Mouse (Mus musculus): Measurements from ENCODE around the gene Hsd3b7. TPM values are rescaled to one million over a fixed set of nuclear protein-coding genes. Genes with fewer than 3 reads are reported as not detected.
"Not testable (repeated sequence)": the region's sequence is repeated elsewhere in the genome, so short reads cannot be mapped to it uniquely, and the experiment has no call there.

Gene Hsd3b7
- total and polyA plus RNA-seq, 2 experiments from 2014 or later = 23.3 to 47.4 TPM

DNA sequence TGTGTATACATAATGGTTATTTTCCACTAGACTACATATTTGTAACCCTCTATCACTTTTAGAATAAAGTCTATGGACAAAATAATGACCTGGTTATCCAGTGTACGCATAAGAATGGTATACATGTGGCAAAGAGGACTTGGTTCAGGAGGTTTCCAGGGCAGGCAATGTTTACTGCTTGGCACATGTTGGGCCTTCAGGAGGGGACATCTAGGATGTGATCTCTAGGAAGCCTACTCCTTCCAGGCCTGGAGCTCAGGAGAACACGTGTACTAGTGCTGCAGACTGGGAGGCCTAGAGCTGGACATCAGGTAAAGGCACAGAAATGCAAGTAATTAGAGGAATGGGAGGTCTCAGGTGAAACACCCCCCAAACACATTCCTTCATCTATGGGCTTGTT is 35.1 kb downstream of the Hsd3b7 start:
- DNase-seq (ENCODE audit: low spot score) (no peak), ATAC-seq (ENCODE audit: insufficient read depth, low read depth) (no peak)
- 78% methylated on average over 2 of the region's 2 CpGs for WGBS
- no peak for TF ChIP-seq CTCF (IDR thresholded peaks at IDR 0.05; ENCODE audit: low read depth)
- no peak for TF ChIP-seq EP300 (IDR thresholded peaks at IDR 0.05; ENCODE audit: low read depth)
- no peaks in the 10 kb centered on the region for H3K36me3 ChIP-seq (replicated peaks; ENCODE audit: control insufficient read depth, insufficient read depth, low read length)
- no peaks in the 10 kb centered on the region for H3K27me3 ChIP-seq (ENCODE audit: control insufficient read depth, insufficient read depth, low read length)
- no peak overlapping the region for H3K4me3 ChIP-seq (ENCODE audit: low read depth, low read length)
- H3K4me2 ChIP-seq (ENCODE audit: low read depth, low read length) = no peak overlapping the region
- no peaks in the 10 kb centered on the region for H3K9me3 ChIP-seq (replicated peaks; ENCODE audit: control insufficient read depth, low read length)
- H3K27ac ChIP-seq (ENCODE audit: low read depth) = no peak overlapping the region
- H3K4me1 ChIP-seq (ENCODE audit: control insufficient read depth, insufficient read depth) = no peaks in the 10 kb centered on the region
- H3K9ac ChIP-seq (replicated peaks; ENCODE audit: low read depth, low read length) = no peak overlapping the region

DNA sequence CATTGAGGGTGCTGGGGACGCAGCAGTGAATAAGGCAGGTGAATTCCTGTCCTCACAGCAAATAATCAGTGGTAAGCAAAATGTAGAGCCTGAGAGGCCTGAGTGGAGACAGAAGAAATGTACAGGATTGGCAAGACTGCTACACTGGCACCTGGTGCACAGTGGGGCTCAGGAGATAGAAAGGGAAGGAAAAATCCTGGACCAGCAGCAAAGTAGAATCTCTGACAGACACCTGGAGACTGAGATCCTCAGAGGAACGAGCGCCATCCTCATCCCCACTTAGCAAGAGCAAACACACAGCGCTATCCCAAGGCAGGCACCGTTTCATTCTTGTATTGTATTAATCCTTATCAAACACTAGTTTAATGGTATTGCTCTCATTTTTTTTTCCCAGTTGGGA is 37.1 kb downstream of the Hsd3b7 start:
- Histone ChIP-seq H3K4me3 (ENCODE audit: low read depth, low read length) (no peak overlapping the region), H3K9ac (replicated peaks; ENCODE audit: low read depth, low read length) (no peak overlapping the region), H3K27ac (ENCODE audit: low read depth) (no peak overlapping the region), H3K27me3 (ENCODE audit: control insufficient read depth, insufficient read depth, low read length) (no peaks in the 10 kb centered on the region), H3K4me1 (ENCODE audit: control insufficient read depth, insufficient read depth) (peaks cover 5% of the 10 kb centered on the region), H3K36me3 (replicated peaks; ENCODE audit: control insufficient read depth, insufficient read depth, low read length) (no peaks in the 10 kb centered on the region), H3K4me2 (ENCODE audit: low read depth, low read length) (no peak overlapping the region), H3K9me3 (replicated peaks; ENCODE audit: control insufficient read depth, low read length) (no peaks in the 10 kb centered on the region)
- no peak for DNase-seq (ENCODE audit: low spot score)
- TF ChIP-seq CTCF (IDR thresholded peaks at IDR 0.05; ENCODE audit: low read depth) (no peak), EP300 (IDR thresholded peaks at IDR 0.05; ENCODE audit: low read depth) (no peak)
- ATAC-seq (ENCODE audit: insufficient read depth, low read depth) = no peak
- WGBS = 85% methylated on average over 5 of the region's 5 CpGs

DNA sequence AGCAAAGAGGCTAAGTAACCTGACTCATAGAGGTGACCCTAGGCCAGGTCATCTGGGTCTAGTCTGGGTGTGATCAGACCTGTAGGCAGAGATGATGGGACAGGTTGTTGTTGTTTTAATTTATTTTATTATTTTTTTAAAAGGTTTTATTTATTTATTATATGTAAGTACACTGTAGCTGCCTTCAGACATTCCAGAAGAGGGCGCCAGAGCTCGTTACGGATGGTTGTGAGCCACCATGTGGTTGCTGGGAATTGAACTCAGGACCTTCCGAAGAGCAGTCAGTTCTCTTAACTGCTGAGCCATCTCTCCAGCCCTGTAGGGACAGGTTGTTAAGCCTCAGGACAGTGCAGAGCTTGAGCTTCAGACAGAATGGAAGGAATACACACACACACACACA is 37.5 kb downstream of the Hsd3b7 start:
- H3K27me3 ChIP-seq (ENCODE audit: control insufficient read depth, insufficient read depth, low read length); H3K9ac ChIP-seq (replicated peaks; ENCODE audit: low read depth, low read length); DNase-seq (ENCODE audit: low spot score); H3K27ac ChIP-seq (ENCODE audit: low read depth); H3K9me3 ChIP-seq (replicated peaks; ENCODE audit: control insufficient read depth, low read length); H3K36me3 ChIP-seq (replicated peaks; ENCODE audit: control insufficient read depth, insufficient read depth, low read length); H3K4me3 ChIP-seq (ENCODE audit: low read depth, low read length); ATAC-seq (ENCODE audit: insufficient read depth, low read depth); H3K4me1 ChIP-seq (ENCODE audit: control insufficient read depth, insufficient read depth); H3K4me2 ChIP-seq (ENCODE audit: low read depth, low read length): not testable (repeated sequence)
- WGBS = 72% methylated on average over 4 of the region's 4 CpGs

DNA sequence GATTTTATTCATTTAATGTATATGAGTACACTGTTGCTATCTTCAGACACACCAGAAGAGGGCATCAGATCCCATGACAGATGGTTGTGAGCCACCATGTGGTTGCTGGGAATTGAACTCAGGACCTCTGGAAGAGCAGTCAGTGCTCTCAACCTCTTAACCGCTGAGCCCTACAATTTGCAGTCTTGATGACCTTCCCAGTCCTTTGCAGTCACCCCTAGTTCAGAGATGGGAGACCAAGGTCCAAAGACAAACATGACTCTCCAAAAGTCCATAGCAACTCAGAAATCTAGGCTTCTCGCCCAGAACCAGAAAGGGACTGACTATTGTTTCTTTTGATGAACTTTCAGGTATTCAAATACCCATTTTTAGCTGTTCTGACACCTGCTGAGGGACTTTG is 39.6 kb downstream of the Hsd3b7 start:
- not testable (repeated sequence) for H3K9me3 ChIP-seq (replicated peaks; ENCODE audit: control insufficient read depth, low read length); H3K27me3 ChIP-seq (ENCODE audit: control insufficient read depth, insufficient read depth, low read length); DNase-seq (ENCODE audit: low spot score); H3K27ac ChIP-seq (ENCODE audit: low read depth); ATAC-seq (ENCODE audit: insufficient read depth, low read depth); H3K4me3 ChIP-seq (ENCODE audit: low read depth, low read length); H3K9ac ChIP-seq (replicated peaks; ENCODE audit: low read depth, low read length); H3K4me1 ChIP-seq (ENCODE audit: control insufficient read depth, insufficient read depth); H3K4me2 ChIP-seq (ENCODE audit: low read depth, low read length)
- WGBS = 87% methylated on average over 2 of the region's 2 CpGs
- H3K36me3 ChIP-seq (replicated peaks; ENCODE audit: control insufficient read depth, insufficient read depth, low read length) = peaks cover 18% of the 10 kb centered on the region

DNA sequence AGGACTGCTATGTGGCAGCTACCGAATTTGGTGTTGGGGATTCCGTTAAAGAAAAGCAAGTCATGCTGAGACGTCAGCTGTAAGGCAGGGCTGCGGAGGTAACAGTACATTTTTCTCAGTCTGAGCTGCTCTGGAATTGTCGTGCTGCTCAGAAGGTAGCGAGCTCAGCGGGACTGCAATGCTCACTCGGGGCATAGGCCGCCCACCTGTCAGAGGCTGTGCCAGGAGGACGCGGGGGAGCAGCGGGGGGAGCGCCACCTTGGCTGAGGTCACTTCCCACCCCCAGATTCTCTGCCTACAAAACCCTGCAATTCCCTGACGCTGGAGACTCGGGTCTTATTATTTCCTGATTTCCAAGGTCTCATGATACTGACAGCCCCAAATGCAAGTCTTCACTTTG is 40.5 kb downstream of the Hsd3b7 start:
- H3K9me3 ChIP-seq (replicated peaks; ENCODE audit: control insufficient read depth, low read length) = no peaks in the 10 kb centered on the region
- peaks cover 5% of the 10 kb centered on the region for H3K4me1 ChIP-seq (ENCODE audit: control insufficient read depth, insufficient read depth)
- ATAC-seq (ENCODE audit: insufficient read depth, low read depth) (peak; percentile 19), DNase-seq (ENCODE audit: low spot score) (no peak)
- H3K27ac ChIP-seq (ENCODE audit: low read depth) = peak overlapping the region; percentile 91
- H3K9ac ChIP-seq (replicated peaks; ENCODE audit: low read depth, low read length) = peak overlapping the region; percentile 73
- TF ChIP-seq EP300 (IDR thresholded peaks at IDR 0.05; ENCODE audit: low read depth) (no peak), CTCF (IDR thresholded peaks at IDR 0.05; ENCODE audit: low read depth) (no peak)
- WGBS = 4% methylated on average over 15 of the region's 15 CpGs
- peak overlapping the region; percentile 86 for H3K4me3 ChIP-seq (ENCODE audit: low read depth, low read length)
- peak overlapping the region; percentile 96 for H3K4me2 ChIP-seq (ENCODE audit: low read depth, low read length)
- no peaks in the 10 kb centered on the region for H3K27me3 ChIP-seq (ENCODE audit: control insufficient read depth, insufficient read depth, low read length)
- peaks cover 24% of the 10 kb centered on the region for H3K36me3 ChIP-seq (replicated peaks; ENCODE audit: control insufficient read depth, insufficient read depth, low read length)

DNA sequence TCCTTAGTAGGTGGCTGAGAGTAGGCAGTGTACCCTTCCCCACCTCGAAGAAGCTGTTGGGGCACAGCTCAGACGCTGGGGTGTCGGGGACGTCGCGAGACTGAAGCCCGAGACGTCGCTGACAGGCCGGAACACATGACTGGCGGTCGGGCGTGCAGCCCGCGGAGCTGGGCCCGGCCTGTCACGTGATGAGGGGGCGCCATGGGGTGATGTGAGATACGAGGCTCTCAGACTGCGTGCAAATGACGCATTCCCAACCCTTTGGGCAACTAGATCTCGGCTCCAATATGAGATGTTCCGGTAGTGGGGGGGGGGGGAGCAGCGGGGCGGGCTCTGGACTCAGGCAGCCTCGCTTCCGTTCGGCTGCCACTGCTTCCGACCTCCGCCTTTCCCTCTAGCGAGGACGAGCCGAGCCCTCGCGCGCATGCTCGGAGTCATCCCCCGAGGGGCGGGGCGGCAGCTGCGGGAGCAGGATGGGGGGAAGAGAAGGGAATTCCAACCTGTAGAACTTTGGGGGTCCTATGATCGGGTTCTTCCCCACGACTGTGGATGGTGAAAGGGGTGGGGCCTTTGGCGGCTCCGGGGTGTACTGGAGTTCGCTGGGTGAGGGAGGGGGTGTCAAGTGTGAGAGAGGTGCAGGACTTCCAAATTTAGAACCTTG is 41.1 kb downstream of the Hsd3b7 start:
- ATAC-seq (ENCODE audit: insufficient read depth, low read depth) = peak; percentile 94
- H3K9ac ChIP-seq (replicated peaks; ENCODE audit: low read depth, low read length) = peak overlapping the region; percentile 73
- H3K27me3 ChIP-seq (ENCODE audit: control insufficient read depth, insufficient read depth, low read length) = no peaks in the 10 kb centered on the region
- TF ChIP-seq CTCF (IDR thresholded peaks at IDR 0.05; ENCODE audit: low read depth) (0 out of 2 replicates have a peak, but pooled peaks have one; percentile 3), EP300 (IDR thresholded peaks at IDR 0.05; ENCODE audit: low read depth) (peak; percentile 59; the same call in 1 of the 2 replicates)
- H3K36me3 ChIP-seq (replicated peaks; ENCODE audit: control insufficient read depth, insufficient read depth, low read length) = peaks cover 30% of the 10 kb centered on the region
- H3K4me2 ChIP-seq (ENCODE audit: low read depth, low read length) = peak overlapping the region; percentile 96
- H3K27ac ChIP-seq (ENCODE audit: low read depth) = peak overlapping the region; percentile 91
- peaks cover 5% of the 10 kb centered on the region for H3K4me1 ChIP-seq (ENCODE audit: control insufficient read depth, insufficient read depth)
- no peaks in the 10 kb centered on the region for H3K9me3 ChIP-seq (replicated peaks; ENCODE audit: control insufficient read depth, low read length)
- peak; percentile 95 for DNase-seq (ENCODE audit: low spot score)
- peak overlapping the region; percentile 86 for H3K4me3 ChIP-seq (ENCODE audit: low read depth, low read length)
- WGBS = under 1% methylated on average over 44 of the region's 46 CpGs

Measured in heart, postnatal 0 days (tissue).